Mouse (Mus musculus) gastrocnemius, postnatal 14 days (tissue): ENCODE results near the gene BC048507. TPM values are rescaled to one million over a fixed set of nuclear protein-coding genes. Genes with fewer than 3 reads are reported as not detected.
A peak's percentile ranks its signal among the peaks of the same experiment; 100 is the strongest.
"Not testable (repeated sequence)": the region's sequence is repeated elsewhere in the genome, so short reads cannot be mapped to it uniquely, and the experiment has no call there.

Experiments
- DNase-seq: peaks from one replicate; pipeline ENCODE4 v3.0.0; 2021; ENCODE audit warnings: mixed read lengths
- intact Hi-C: fragments of 180-260 bp; cut with DNase I; formaldehyde crosslinking; loops from one replicate; pipeline ENCODE4 v1.15.1; 2025; ENCODE audit warnings: low total_unique reads
- long read RNA-seq, 2 experiments: library from polyadenylated mRNA; stranded (forward); transcript quantifications; one replicate each; pipeline ENCODE4 v2.0.0; 2021
- total RNA-seq, 2 experiments: library from RNA; stranded (reverse); gene quantifications; 2 replicates each; pipeline ENCODE4 v1.2.3; 2021

BC048507 gene
- not detected for total RNA-seq
- long read RNA-seq, experiment 1: 0 reads
- long read RNA-seq, experiment 2: 0 reads

DNA sequence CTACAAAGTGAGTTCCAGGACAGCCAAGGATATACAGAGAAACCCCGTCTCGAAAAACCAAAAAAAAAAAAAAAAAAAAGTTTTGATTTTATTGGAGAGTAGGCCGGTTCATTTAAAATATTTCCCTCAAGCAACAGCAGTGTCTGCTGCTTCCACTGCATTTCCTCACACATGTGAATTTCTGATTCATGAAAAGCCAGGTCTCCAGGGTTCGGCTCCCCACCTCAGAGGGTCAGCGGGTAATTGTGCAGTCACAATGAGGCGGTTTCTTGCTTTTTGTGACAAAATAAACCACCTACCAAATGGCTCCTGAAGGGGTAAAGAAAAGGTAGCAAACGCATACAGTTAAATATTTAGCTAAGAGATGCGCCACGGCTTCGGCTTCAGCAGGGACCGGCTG, at the start of gene BC048507:
Gene BC048507, plus strand, starts transcription at position 301 of the 400 bp plus-strand sequence.
- no peak for DNase-seq
- intact Hi-C loops: no loop called here

DNA sequence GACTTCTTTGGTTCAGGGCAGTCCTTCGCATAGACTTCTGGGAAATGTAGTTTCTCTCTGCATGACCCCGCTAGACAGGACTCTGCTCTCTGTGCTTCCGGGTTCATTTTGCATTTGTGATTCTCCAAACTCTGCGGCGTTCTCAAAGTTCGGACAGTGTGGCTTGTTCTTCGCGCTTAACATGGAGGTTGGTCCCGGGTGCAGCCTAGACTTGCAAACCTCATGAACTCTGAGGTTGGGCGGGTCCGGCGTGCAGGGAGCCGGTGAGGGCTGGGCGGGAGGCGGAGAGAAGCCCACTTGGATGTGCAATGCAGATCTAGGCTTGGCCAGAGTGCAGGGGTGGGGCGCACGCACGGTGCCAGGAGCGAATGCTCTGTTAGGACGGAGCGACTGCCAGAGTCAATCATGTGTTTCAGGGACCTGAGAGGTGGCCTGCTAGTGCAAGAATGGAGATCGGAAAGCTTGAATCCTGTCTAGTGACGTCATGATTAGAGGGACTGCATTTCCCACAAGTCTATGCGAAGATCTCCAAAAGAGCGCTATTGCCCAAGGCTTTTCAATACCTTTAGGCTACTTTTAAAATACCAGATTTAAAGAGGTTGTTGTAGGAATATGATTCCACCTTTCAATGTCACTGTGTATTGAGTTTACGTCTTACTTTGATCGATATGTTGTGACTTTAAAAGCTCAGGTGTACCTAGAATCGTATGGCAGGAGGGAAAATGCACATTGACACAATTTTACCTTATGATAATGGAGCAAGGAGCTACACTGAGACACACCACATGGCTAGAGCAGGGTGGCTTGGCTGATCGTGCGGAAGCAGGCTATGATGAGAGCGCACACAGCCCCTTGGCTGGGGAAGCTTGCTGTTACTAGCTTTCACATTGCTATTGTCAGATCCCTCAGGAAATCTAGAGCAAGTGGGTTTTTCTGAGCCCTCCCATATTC, 49.1 kb upstream of the BC048507 start, which contains the start of gene Zfp273:
Gene Zfp273, plus strand, starts transcription at position 31 of the 951 bp plus-strand sequence.
- intact Hi-C loops: no loop called here
- DNase-seq: peak; percentile 56

DNA sequence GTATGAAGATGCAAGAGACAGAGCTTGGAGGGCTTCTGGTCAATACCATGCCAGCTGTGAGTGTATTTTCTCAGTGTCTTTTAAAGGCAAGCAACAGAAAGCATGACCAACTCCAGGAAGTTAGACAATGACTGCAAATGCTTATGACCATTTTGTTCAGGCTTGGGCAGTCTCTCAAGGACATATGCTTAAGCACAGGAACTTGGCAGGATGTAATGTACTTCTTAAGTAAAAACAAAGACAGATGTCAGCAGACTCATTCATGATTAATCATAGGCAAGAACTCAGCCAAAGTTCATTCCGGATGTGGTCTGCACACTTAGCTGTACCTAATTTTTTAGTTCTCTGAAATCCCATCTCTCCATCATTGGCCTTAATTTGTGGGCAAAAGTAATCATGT, 44.5 kb upstream of the BC048507 start:
- intact Hi-C loops: no loop called here
- DNase-seq: no peak

DNA sequence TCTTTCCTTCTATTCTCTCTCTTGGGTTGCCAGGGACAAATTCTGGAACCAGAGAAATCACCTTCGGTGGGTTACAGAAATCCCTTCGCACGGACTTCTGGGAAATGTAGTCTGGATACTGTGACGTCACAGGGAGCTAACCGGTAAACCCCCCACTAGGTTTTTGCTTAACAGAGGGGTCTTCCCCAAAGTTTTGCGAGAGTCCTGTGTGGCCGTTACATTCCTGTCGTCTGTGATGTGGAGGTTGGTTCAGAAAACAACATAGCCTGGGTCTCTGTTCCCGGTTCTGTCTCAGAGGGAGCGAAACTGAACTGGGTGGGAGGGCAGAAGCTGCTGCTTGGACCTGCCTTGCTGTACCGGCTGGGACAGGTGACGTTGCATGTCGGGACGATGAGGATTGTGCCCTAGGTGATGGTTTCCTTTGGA, 32.2 kb upstream of the BC048507 start, which contains the start of gene Gm10037:
Gene Gm10037, plus strand, starts transcription at position 196 of the 426 bp plus-strand sequence.
- peak; percentile 16 for DNase-seq
- intact Hi-C loops: no loop called here

DNA sequence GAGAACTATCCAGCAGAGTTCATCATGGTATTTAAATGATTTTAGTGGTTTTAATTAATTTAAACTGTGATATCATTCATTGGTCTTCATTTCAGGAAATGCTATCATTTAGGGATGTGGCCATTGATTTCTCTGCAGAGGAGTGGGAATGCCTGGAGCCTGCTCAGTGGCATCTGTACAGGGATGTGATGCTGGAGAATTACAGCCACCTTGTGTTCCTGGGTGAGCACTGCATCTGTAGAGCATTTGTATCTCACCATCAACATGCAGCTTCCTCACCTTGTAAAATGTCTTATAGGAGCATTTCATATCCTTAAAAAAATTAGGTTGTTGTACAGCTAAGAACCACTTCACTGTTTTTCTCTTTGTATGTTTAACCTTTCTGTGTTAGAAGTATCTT, 30.0 kb upstream of the BC048507 start:
- DNase-seq, intact Hi-C loops: not testable (repeated sequence)

DNA sequence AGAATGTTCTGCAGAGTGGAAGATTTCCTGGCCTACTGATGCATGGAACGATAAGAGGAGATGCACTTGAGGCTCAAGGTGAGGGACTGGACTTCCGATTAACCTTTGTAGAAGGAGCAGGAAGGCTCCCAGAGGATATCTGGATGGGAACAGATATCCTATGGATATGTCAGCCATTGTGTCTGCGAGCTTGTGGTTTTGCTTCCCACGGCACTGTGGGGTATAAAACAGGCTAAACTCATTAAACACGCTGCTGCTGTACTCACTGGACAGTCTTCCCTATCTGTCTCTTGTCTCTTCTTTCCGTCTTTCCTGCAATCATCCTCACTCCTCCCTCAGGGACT, 19.4 kb upstream of the BC048507 start:
- no peak for DNase-seq
- intact Hi-C loops: no loop called here

DNA sequence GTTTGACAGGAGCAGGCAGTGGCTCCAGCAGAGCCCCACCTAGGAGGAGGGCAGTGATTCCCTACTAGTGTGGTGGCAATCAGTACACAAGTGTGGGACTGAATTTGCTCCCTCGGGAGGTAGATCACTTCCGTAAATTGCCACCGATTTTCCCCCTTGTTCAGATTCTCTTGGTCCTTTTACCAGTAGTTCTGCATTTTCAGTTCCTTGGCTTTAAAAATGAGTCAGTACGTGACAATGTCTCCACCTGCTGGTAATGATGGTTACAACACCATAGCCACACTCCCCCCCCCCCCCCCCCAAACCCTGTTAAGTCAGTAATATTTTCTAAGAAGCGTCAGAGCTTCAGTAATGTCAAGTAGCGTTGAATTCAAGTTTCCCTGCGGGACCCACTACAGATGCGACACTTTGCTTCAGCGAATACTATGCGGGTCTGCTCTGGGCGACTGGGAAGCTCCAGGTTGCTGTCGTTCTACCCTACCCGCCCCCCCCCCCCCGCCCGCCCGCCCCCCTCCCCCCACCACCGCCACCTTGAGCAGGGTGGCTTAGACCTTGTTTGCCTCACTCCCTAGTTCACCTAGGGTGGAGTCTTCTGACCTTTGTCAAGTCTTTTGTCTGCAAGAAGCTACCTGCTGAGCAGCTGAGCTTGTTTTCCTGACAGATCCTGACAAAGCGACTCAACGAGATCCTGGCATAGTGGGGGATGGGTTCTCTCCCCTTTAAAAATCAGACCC, 18.8 kb upstream of the BC048507 start:
- DNase-seq: peak; percentile 13
- intact Hi-C loops: no loop called here

DNA sequence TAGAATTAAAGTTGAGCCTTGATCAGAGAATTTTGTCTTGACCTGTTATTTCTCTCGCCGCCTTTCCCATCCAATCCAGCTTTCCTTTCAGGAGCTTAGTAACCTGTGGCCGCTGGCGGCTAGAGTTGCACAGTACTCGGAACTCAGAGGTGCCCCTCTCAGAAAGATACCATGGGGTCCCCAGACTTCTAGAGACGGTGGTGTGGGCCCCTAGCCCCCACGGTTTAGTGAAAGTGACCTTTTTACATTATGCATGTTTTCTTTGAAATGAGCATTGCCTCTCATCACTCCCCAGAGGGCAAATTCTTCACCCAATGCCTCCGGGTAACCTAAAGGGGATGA, 18.3 kb upstream of the BC048507 start:
- no peak for DNase-seq
- intact Hi-C loops: no loop called here

DNA sequence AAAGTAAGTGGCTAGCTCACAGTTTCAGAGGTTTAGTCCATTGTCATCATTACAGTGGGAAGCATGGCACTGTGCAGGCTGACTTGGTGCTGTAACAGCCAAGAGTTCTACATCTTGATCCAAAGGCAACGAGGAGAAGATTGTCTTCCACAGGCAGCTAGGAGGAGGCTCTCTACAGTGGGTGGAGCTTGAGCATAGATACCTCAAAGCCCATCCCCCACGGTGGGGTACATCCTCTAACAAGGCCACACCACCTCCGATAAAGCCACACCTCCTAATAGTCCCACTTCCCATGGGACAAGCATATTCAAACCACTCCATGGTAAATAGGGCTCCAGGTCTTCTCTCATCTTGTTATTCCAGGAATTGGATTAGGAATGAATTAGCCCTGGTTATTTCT, 12.8 kb upstream of the BC048507 start:
- intact Hi-C loops: no loop called here
- DNase-seq: no peak

DNA sequence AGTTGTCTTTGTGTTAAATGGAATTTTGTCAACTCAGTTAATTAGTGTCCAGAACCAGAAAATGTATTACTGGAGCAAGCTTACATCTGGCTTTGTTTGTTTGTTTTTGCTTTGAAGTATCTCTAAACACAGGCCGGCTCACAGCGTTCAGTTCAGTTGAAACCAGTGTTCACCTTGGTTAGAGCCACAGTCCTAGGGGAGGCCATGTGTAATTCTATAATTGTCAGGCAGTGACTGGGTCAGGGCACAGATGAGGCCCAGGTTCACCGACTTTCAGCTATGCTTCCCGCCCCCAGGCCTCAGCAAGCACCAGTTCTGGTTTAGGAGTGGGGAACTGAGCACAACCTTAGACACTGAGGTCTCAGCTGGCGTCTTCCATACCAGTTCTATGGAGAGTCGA, 10.0 kb upstream of the BC048507 start:
- intact Hi-C loops: no loop called here
- no peak for DNase-seq

DNA sequence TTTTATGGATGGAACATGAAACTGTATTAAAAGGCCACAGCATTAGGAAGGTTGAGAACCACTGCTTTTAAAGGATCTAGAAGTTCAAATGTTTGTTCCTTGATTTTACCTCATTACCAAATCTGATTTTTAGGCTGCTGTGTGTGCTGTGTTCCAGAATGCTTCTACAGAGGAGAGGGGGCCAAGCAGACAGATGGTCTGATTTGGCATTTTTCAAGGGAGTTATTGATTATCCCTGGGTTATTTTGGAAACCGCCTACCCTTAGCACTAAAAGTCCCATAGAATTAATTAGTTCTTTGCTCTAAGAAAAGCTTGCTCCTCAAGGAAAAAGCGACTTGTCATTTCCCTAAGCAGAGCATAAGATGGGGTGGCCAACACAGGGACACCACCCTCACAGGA, 9.1 kb upstream of the BC048507 start:
- intact Hi-C loops: no loop called here
- no peak for DNase-seq

DNA sequence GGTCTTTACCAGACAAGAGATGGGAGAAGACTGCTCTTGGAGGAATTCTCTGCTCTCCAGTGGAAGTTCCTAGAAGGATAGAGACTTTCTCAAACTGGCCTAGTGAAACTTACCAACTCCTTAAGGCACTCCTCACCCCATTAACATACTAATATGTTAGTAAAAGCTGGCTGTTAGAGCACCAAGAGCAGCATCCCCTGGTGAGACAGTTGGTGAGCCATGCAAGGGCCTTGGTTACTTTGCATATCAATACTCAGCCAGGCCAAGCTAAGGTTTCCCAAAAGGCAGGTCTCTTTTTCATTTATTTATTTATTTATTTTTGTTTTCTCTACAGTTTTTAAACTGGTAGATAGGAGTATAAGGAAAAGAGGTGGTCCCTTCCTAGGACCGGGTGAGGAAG, 5.8 kb upstream of the BC048507 start:
- intact Hi-C loops: no loop called here
- DNase-seq: no peak

DNA sequence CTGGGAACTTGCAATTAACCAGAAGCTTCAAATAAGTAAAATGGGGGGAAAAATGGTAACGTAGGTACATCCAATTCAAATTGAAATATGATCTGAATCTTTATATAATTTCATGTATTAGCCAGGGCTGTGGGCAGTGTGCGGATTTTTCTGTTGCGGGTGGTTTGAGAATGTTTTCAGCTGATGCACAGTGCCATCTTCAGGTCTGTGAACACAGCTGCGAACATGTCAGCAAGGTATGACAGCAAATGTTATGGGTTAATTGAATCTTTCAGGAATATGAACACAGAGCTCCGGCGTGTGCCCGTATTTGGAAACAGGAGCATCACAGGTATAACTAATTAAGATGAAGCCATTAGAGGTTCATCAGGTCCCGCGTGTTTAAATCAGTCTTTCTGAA, 618 bp upstream of the BC048507 start:
- no peak for DNase-seq
- intact Hi-C loops: no loop called here

DNA sequence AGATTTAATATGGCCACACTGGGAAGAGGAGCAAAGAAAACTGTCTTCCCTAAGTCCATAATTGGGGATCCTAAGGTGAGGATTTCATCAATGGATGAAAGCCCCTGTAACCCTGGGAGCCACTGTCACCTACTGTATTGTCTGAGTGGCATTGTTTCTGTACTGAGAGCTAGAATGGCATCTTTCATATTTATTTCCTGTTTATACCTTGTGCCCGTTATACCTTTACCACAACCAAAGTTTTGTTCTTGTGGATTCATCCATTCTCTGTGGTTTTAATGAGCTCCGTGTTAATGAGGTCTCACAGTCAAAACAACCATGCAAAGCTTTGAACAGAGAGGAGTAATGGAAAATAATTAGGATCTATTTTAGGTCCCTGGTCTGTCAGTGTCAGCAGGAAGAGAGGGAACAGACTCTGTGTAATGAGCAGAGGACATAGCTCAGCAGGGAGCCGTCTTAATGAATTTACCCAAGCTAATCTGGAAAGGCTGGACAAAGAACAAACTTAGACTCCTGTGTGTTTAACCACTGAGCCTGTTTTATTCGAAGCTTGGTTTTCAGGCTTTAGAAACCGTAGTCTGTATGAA, 1.7 kb downstream of the BC048507 start:
- intact Hi-C loops: no loop called here
- DNase-seq: no peak

DNA sequence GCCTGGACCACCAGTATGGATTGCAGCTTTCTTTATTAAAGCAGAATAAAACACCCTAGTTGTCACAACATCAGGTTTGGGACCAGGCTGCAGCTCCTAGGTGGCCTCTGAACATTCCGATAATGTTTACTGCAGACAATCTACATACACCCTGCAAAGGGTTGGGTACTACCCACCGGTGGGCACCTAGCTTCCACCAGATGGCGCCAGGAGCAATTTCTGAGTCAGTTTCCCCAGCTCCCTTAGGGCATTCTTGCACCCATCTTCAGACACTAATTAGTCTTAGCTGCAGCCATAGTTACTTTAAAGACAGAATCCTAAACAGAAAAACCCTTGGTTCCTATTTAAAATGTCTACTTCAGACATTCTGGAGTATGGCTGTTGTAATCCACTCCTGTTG, 4.8 kb downstream of the BC048507 start:
- intact Hi-C loops: no loop called here

DNA sequence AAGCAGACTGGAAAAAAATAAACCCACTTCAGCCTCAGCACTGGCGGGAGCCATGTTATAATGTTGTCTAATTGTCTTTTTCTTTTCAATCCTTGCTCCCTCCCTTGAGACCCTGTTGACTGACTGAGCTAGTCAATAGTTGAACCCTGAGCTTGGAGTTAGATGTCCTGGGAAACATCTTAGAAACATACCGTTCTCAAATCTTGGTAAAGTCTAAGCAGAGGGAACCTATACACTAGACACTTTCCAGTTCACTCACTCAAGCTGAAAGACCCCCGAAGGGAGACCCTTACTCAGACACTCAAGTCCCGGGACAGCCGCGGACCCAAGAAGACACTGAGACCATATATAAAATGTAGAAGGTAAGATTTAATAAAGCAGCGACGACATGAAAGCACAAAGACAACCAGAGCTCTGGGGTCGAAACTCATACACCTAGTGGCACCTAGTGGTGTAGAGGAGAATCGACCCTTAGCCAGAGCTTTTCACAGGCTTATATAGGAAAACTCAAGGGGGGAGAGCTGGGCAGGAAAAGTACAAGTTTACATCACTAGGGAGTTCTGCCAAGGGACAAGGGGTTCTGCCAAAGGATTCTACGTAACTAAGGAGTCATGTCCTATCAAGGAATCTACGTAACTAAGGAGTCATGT, 13.0 kb downstream of the BC048507 start:
- DNase-seq, intact Hi-C loops: not testable (repeated sequence)

More for the DNA sequence above, 4.8 kb downstream of the BC048507 start:
- no peak for DNase-seq

DNA sequence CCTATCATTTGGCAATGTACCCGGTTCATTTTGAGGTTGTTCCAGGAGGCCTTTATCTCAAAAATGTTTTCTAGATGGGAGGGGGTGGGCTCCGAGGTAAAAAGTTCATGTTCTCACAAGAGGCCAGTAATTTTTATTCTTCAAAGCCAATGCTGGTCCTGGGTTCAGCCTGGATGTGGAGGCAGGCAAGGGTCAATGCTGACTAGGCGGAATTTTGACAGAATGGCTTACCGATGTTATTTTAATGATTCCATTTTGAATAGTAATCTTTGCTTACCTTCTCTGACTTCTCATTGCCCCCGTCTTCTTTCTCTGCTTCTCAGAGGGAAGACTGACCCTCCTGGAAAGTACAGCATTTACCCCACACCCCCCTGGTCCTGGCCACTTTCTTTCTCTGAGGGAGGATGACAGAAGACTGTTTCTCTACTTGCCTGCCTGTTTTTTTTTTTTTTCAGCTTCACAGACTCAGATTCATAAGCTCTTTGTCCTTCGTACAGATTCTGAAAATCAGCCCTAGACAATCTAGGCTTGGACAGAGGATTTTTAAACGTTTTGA, 13.7 kb downstream of the BC048507 start:
- no peak for DNase-seq
- intact Hi-C loops: no loop called here

DNA sequence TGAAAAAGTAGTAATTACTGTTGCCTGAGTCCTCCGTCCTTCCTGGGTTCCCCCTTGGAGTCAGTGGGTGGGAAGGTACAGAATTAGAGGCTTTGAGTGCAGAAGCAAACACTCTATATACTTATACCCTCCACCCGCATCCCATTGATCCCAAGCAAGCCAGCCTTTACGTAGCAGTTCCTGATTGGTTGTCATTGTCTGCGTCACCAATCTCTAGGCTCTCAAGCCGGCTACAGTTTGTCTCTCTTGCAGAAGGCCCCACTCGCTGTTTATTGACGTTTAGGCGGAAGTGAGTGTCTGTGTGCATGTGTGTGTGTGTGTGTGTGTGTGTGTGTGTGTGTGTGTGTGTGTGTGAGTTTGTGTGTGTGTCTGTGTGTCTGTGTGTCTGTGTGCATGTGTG, 20.8 kb downstream of the BC048507 start:
- intact Hi-C loops: no loop called here
- no peak for DNase-seq

DNA sequence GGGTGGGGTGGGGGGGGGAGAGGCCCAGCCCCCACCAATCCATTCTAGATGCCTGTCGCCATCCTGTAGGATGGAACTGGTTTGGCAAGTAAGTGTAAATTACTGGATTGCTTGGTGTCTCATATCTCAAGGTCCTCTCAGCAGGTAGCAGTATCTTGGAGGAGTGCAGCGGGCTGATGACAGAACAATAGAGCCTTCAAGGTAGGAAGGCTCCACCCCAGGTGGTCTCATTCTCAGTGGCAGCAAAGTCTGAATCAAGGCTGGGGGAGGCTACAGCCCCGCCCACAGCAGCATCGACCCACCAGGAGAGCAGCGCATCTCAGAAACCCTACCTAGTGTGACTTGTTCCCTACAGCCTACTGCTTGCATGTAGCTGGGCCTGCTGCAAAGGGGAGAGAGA, 46.6 kb downstream of the BC048507 start:
- intact Hi-C loops: no loop called here
- no peak for DNase-seq
